Mouse (Mus musculus) ES-E14 (cell line): ENCODE results near the gene Aacs. TPM values are rescaled to one million over a fixed set of nuclear protein-coding genes. Genes with fewer than 3 reads are reported as not detected.
A peak's percentile ranks its signal among the peaks of the same experiment; 100 is the strongest.

Experiments
- DNase-seq: peaks from one replicate; pipeline ENCODE4 v3.0.0-alpha.2; 2013; ENCODE audit warnings: low read depth, low spot score
- H3K27ac ChIP-seq: 2 replicates; pipeline ENCODE4 v1.5.1; 2012; ENCODE audit warnings: low read depth, mild to moderate bottlenecking, low read length, moderate library complexity, mixed read lengths; ENCODE audit not compliant: poor library complexity, insufficient read depth, severe bottlenecking
- H3K36me3 ChIP-seq: 2 replicates; pipeline ENCODE4 v1.6.1; 2012; ENCODE audit warnings: mild to moderate bottlenecking, low read length, moderate library complexity, mixed read lengths; ENCODE audit not compliant: control insufficient read depth, poor library complexity, insufficient read depth, severe bottlenecking
- H3K4me1 ChIP-seq, 2 experiments: fragments of 150-350 bp in 1 of 2; sonication (generic) in 1 of 2; 2 replicates each; pipeline ENCODE4 v1.6.1; 2012; ENCODE audit warnings: low read length in 2 of 2, mild to moderate bottlenecking in 1 of 2, mixed read lengths in 1 of 2; ENCODE audit not compliant: control insufficient read depth in 2 of 2, insufficient read depth in 2 of 2, poor library complexity in 1 of 2
- H3K4me3 ChIP-seq, 2 experiments: fragments of 150-350 bp in 1 of 2; sonication (generic) in 1 of 2; 2 replicates each; pipeline ENCODE4 v1.5.1; 2012; ENCODE audit warnings: low read length in 2 of 2, low read depth in 1 of 2, mild to moderate bottlenecking in 1 of 2, mixed read lengths in 1 of 2; ENCODE audit not compliant: insufficient read depth in 1 of 2, poor library complexity in 1 of 2, severe bottlenecking in 1 of 2
- H3K9ac ChIP-seq: 2 replicates; pipeline ENCODE4 v1.6.1; 2012; ENCODE audit warnings: low read depth, mild to moderate bottlenecking, low read length, mixed read lengths; ENCODE audit not compliant: poor library complexity, insufficient read depth, severe bottlenecking
- H3K9me3 ChIP-seq: fragments of 150-350 bp; sonication (generic); 2 replicates; pipeline ENCODE4 v1.6.1; 2012; ENCODE audit warnings: low read depth, mild to moderate bottlenecking, low read length; ENCODE audit not compliant: control insufficient read depth, insufficient read depth
- CHD2 ChIP-seq: IDR thresholded peaks from 2 replicates; pipeline ENCODE4 v1.6.1; 2014; ENCODE audit warnings: mild to moderate bottlenecking, low read depth, low read length, inconsistent platforms
- HCFC1 ChIP-seq: IDR thresholded peaks from 2 replicates; pipeline ENCODE4 v1.6.1; 2012; ENCODE audit warnings: low read length, inconsistent platforms, borderline replicate concordance; ENCODE audit not compliant: insufficient read depth
- MAFK ChIP-seq: IDR thresholded peaks from 2 replicates; pipeline ENCODE4 v1.6.1; 2014; ENCODE audit warnings: mild to moderate bottlenecking, low read depth, low read length, inconsistent platforms; ENCODE audit not compliant: insufficient read depth
- ZC3H11A ChIP-seq: IDR thresholded peaks from 2 replicates; pipeline ENCODE4 v1.6.1; 2012; ENCODE audit warnings: low read depth, mild to moderate bottlenecking, inconsistent platforms, low read length, borderline replicate concordance
- ZNF384 ChIP-seq: IDR thresholded peaks from 2 replicates; pipeline ENCODE4 v1.6.1; 2012; ENCODE audit warnings: low read depth, low read length, inconsistent platforms
- in situ Hi-C, 2 experiments: fragments of 600-800 bp; cut with MboI; formaldehyde crosslinking; loops; one replicate each; pipeline ENCODE4 v1.15.1; 2025; ENCODE audit warnings: low sequenced_read_pairs in 2 of 2, inconsistent platforms in 1 of 2; ENCODE audit not compliant: unreplicated experiment in 2 of 2
- total RNA-seq: library from RNA; depleted of rRNA; stranded (reverse); fragments of 300-350 nt; gene quantifications from 2 replicates; pipeline ENCODE4 v1.2.3, GENCODE M21; 2012

Aacs gene
- total RNA-seq, 1 experiment = 20.6 TPM

DNA sequence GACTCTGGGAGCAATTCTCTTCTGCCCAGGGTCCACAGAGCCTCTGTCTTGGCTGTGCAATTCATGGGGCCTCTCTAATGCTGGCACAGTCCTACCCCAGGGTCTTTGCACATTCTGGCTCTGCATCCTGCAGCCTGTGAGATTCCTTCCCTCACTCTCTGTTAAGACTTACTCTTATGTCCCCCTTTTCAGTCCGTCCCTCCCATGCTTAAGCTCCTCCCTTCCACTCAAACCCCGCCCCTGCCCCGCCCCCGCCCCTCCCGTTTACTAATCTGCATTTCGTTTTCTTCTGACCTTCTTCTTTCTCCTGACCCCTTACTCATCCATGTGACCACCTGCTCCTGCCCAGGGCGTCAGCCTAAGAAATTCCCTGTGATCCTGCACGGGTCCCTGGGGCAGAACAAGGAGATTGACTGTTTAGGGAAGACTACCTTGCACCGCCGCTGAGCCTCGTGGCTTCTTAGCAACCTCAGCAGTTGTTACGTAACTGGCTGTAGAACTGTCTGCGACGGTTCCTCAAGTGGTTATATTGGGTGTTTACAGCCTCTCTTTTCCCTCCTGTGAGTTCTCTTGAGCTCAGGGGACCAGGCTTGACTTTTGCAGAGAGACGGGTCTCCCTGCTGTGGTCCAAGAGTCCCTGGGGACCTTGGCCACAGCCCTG lies 45.4 kb downstream of the Aacs start:
- H3K4me1 ChIP-seq = peaks cover 0 to 20% of the 10 kb centered on the region in 2 experiments; a peak in 3 of 4 replicates
- peak overlapping the region; percentile 49; the same call in 1 of the 2 replicates for H3K9ac ChIP-seq
- no peak for DNase-seq
- H3K27ac ChIP-seq = 0 out of 2 replicates have a peak overlapping the region, but pooled peaks have one; percentile 15
- in situ Hi-C loops = no loop called here
- H3K4me3 ChIP-seq = peak overlapping the region; percentile 29 to 55; a peak in 3 of 4 replicates
- no peaks in the 10 kb centered on the region for H3K9me3 ChIP-seq
- peaks cover 5% of the 10 kb centered on the region; the same call in 1 of the 2 replicates for H3K36me3 ChIP-seq
- TF ChIP-seq MAFK = peak; percentile 58; the same call in 1 of the 2 replicates
- no peak for TF ChIP-seq HCFC1

DNA sequence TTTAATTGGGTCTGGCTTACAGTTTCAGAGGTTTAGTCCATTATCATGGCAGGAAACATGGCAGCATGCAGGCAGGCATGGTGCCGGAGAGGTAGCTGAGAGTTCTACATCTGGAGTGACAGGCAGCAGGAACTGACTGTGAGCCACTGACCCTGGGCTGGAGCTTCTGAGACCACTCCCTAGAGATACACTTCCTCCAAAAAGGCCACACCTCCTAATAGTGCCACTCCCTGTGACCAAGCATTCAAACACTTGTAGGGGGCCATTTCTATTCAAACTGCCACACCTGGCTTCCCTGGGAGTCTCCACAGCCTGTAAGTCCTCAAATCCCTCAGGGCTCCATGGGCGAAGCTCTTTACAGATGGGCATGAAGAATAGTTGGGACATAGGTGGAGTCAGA lies 47.7 kb downstream of the Aacs start:
- Histone ChIP-seq H3K9ac (no peak overlapping the region), H3K36me3 (no peaks in the 10 kb centered on the region), H3K4me3 (no peak overlapping the region), H3K9me3 (no peaks in the 10 kb centered on the region), H3K27ac (no peak overlapping the region), H3K4me1 (peaks cover 0 to 18% of the 10 kb centered on the region in 2 experiments; a peak in 3 of 4 replicates)
- TF ChIP-seq MAFK (no peak), HCFC1 (no peak), ZC3H11A (no peak), CHD2 (no peak), ZNF384 (no peak)
- no peak for DNase-seq
- in situ Hi-C loops = no loop called here

DNA sequence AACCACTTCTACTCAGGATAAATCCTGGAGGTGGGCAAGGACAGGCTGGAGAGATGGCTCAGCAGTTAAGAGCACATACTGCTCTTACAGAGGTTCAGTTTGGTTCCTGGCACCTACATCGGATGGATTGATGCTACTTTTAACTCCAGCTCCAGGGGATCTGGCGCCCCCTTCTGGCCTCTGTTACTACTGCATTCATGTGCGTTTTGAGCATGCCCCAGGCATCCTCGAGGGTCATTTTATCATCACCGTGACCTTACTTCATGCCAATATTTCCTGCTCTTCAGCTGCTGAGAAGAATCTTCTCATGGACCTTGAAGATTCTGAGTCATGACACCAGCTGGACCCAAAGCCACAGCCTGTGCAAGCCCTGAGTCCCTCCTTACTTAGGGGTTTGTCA lies 49.9 kb downstream of the Aacs start:
- no peak for DNase-seq
- H3K4me1 ChIP-seq = peaks cover 0 to 18% of the 10 kb centered on the region in 2 experiments; a peak in 3 of 4 replicates
- H3K9ac ChIP-seq = no peak overlapping the region
- no peak overlapping the region for H3K4me3 ChIP-seq
- no peaks in the 10 kb centered on the region for H3K9me3 ChIP-seq
- H3K27ac ChIP-seq = no peak overlapping the region
- TF ChIP-seq CHD2 = no peak
- TF ChIP-seq ZC3H11A = 0 out of 2 replicates have a peak, but pooled peaks have one; percentile 25
- in situ Hi-C loops = no loop called here
- H3K36me3 ChIP-seq = no peaks in the 10 kb centered on the region

DNA sequence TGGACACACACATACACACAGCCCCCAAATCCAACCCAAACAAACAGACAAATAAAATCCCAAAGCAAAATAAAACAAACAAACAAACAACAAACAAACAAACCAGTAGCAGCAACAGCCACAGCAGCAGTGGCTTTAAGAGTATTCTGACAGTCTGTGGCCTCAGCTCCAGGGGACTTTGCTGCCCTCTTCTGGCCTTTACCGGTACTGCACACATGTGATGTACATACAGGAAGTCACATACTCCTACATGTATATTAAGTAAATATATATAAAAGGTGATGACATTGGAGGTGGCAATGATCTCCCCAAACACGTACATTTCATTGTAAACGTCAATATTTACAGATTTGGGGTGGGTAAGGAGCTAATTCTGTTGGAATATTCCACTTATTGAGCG lies 50.9 kb downstream of the Aacs start:
- in situ Hi-C loops = no loop called here

DNA sequence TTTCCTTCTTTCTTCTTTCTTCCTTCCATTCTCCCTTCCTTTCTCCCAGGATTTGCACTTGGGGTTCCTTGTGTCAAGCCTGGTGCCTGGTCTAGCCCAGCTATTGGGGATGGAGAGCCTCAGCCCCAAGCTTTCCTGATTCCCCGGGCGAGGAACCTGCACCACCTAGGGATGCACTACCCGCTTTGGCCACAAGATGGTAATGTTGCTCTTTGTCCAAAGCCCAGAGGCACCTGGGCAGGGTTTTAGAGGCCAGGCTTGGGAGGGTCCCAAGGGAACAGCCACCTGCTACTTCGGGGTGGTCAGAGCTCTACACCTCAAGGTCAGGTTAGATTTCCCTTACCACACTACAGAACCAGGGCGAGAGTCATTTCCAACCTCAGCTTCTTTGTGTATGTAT lies 53.5 kb downstream of the Aacs start:
- Histone ChIP-seq H3K27ac (no peak overlapping the region), H3K4me1 (peaks cover 0 to 12% of the 10 kb centered on the region in 2 experiments; a peak in 2 of 4 replicates), H3K9me3 (no peaks in the 10 kb centered on the region), H3K4me3 (no peak overlapping the region), H3K9ac (no peak overlapping the region), H3K36me3 (no peaks in the 10 kb centered on the region)
- DNase-seq = no peak
- TF ChIP-seq HCFC1 (no peak), CHD2 (no peak), ZNF384 (no peak), ZC3H11A (peak; percentile 64; the same call in 1 of the 2 replicates), MAFK (no peak)
- in situ Hi-C loops = no loop called here

More for the DNA sequence above, 50.9 kb downstream of the Aacs start:
- Histone ChIP-seq H3K4me3 (no peak overlapping the region), H3K4me1 (peaks cover 0 to 14% of the 10 kb centered on the region in 2 experiments; a peak in 2 of 4 replicates), H3K36me3 (no peaks in the 10 kb centered on the region), H3K27ac (no peak overlapping the region), H3K9me3 (no peaks in the 10 kb centered on the region), H3K9ac (no peak overlapping the region)
- no peak for TF ChIP-seq ZC3H11A
- no peak for TF ChIP-seq MAFK
- no peak for TF ChIP-seq ZNF384
- TF ChIP-seq CHD2 = no peak
- no peak for TF ChIP-seq HCFC1
- no peak for DNase-seq
